Mouse (Mus musculus): ENCODE data around the gene Rab26. TPM values are rescaled to one million over a fixed set of nuclear protein-coding genes. Genes with fewer than 3 reads are reported as not detected.

The Rab26 gene
- total and polyA plus RNA-seq, 2 experiments from 2014 or later: 4.4 to 15.5 TPM

DNA sequence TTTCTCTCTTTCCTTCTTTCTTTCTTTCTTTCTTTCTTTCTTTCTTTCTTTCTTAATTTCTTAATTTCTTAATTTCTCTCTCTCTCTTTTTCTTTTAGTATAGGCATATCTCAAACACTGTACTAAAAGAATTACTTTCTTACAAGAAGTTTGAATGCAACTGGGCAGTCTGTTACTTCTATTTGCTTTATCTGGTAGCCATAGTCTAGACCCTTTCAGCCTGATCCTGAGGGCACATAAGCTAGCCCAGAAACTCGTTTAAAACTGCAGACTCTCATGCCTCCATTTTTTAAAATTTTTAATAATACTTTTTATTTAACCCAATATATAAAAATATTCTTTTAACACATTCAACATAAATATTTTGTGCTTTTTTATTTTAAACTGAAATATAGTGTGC is 54.6 kb downstream of the Rab26 start:
- WGBS: 17% methylated on average over 1 of the region's 1 CpGs
- no peak for ATAC-seq (ENCODE audit: low FRiP score)
- H3K4me1 ChIP-seq (ENCODE audit: insufficient read depth, low read length): peaks cover 3% of the 10 kb centered on the region; the same call in 1 of the 2 replicates
- DNase-seq (ENCODE audit: low spot score): no peak
- H3K9me3 ChIP-seq (ENCODE audit: low read length): no peaks in the 10 kb centered on the region
- H3K4me2 ChIP-seq (ENCODE audit: low read depth, low read length, poor library complexity, severe bottlenecking): no peak overlapping the region
- H3K27me3 ChIP-seq (ENCODE audit: insufficient read depth, low read length): no peaks in the 10 kb centered on the region
- peak overlapping the region; percentile 56 for H3K4me3 ChIP-seq (ENCODE audit: low read depth, low read length)
- no peak overlapping the region for H3K9ac ChIP-seq (replicated peaks; ENCODE audit: low read length, poor library complexity, severe bottlenecking)
- peaks cover 28% of the 10 kb centered on the region for H3K36me3 ChIP-seq (ENCODE audit: insufficient read depth, low read length)
- H3K27ac ChIP-seq (ENCODE audit: low read depth, low read length): no peak overlapping the region
- no peak for TF ChIP-seq CTCF (IDR thresholded peaks at IDR 0.05)

DNA sequence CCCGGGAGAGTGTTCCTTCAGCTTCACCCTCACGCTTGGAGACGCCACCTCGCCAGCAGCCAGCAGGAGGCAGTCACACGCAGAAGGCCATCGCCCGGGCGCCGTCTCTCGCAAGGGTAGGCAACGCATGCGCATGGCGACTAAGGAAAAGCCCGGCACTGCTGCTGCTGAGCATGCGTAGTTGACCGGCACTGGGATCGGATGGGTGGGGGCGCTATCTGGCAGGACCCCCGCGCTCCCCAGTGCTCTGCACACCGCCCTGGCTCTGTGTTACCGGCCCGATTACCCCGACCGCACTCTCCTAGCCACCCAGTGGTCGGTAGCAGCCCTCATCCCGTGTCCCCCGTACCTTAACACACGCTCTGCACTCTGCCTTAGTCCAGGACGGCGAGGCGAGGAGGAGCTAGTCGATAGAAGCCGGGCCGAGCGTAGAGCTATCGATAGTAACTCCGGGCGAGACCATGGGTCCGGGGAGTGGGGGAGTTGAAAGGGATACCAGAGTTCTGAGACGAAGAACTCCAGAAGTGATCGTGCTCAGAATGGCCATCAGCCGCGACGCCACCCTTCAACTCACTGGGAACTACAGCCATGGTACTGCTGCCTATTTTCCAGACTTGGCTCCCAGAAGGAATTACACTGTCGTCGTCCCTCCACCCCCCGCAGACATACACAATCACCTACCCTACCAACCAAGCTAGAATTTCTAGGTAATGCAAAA is 55.2 kb downstream of the Rab26 start, which contains the start of gene Mlst8:
Gene Mlst8, minus strand, starts transcription at position 416 of the 718 bp plus-strand sequence.
- peaks cover 6% of the 10 kb centered on the region for H3K4me1 ChIP-seq (ENCODE audit: insufficient read depth, low read length)
- peaks cover 34% of the 10 kb centered on the region for H3K36me3 ChIP-seq (ENCODE audit: insufficient read depth, low read length)
- H3K4me2 ChIP-seq (ENCODE audit: low read depth, low read length, poor library complexity, severe bottlenecking): peak within 1 kb of the TSS; percentile 77
- no peaks in the 10 kb centered on the region for H3K27me3 ChIP-seq (ENCODE audit: insufficient read depth, low read length)
- H3K27ac ChIP-seq (ENCODE audit: low read depth, low read length): peak within 1 kb of the TSS; percentile 89
- peak; percentile 92 for TF ChIP-seq CTCF (IDR thresholded peaks at IDR 0.05)
- peak within 1 kb of the TSS; percentile 69 for H3K9ac ChIP-seq (replicated peaks; ENCODE audit: low read length, poor library complexity, severe bottlenecking)
- ATAC-seq (ENCODE audit: low FRiP score): peak; percentile 91
- H3K4me3 ChIP-seq (ENCODE audit: low read depth, low read length): peak within 1 kb of the TSS; percentile 56
- H3K9me3 ChIP-seq (ENCODE audit: low read length): no peaks in the 10 kb centered on the region
- 1% methylated on average over 48 of the region's 48 CpGs for WGBS
- DNase-seq (ENCODE audit: low spot score): peak; percentile 97

DNA sequence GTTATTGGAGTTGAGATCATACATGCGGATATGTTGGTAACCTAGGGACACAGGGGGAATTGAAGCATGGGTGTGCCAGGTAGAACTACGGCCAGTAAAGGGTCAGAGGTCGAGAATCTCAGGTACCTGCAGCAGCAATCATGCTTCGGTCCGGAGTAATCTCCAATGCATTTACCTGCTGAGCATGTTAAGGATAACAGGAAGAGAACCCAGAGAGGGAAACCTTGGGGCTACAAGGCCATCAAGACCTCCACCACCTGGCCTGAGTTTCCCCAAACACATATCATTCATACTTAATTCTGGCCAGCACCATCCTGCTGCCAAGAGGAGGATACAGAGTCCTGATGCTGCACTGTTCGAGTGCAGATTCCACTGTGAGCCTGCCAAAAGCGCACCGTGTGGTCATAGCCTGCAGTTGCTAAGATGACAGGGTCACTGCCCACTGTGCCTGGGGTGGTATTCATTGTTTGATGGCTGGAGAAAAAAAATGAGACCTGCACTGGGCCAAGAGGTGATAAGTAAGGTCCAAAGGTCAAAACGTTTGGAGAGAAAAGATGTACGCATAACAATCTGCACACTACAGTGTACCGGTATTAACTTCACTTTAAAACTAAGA is 55.9 kb downstream of the Rab26 start:
- H3K4me2 ChIP-seq (ENCODE audit: low read depth, low read length, poor library complexity, severe bottlenecking): peak overlapping the region; percentile 77
- peak overlapping the region; percentile 32; the same call in 1 of the 2 replicates for H3K27ac ChIP-seq (ENCODE audit: low read depth, low read length)
- no peak for TF ChIP-seq CTCF (IDR thresholded peaks at IDR 0.05)
- H3K9ac ChIP-seq (replicated peaks; ENCODE audit: low read length, poor library complexity, severe bottlenecking): peak overlapping the region; percentile 69
- peaks cover 35% of the 10 kb centered on the region for H3K36me3 ChIP-seq (ENCODE audit: insufficient read depth, low read length)
- peaks cover 6% of the 10 kb centered on the region for H3K4me1 ChIP-seq (ENCODE audit: insufficient read depth, low read length)
- H3K27me3 ChIP-seq (ENCODE audit: insufficient read depth, low read length): no peaks in the 10 kb centered on the region
- H3K4me3 ChIP-seq (ENCODE audit: low read depth, low read length): peak overlapping the region; percentile 56
- ATAC-seq (ENCODE audit: low FRiP score) (no peak), DNase-seq (ENCODE audit: low spot score) (no peak)
- 50% methylated on average over 11 of the region's 11 CpGs for WGBS
- no peaks in the 10 kb centered on the region for H3K9me3 ChIP-seq (ENCODE audit: low read length)

Other genes with a start within 250 kb of the Rab26 start
- gene Abca17, start 183.1 kb downstream of the Rab26 start, total RNA-seq (2014; rRNA removed): 0.99 and 1.8 TPM in 2 replicates
- 1.0 and 1.1 TPM in 2 replicates for gene Abca17, start 183.1 kb downstream of the Rab26 start, polyA plus RNA-seq (2015; fragmentation: Nextera tagmentation; extraction: Ambion mirVana)
- 91.3 and 95.9 TPM in 2 replicates for gene Abca3, start 182.3 kb downstream of the Rab26 start, total RNA-seq (2014; rRNA removed)
- 28.8 and 32.7 TPM in 2 replicates for gene Abca3, start 182.3 kb downstream of the Rab26 start, polyA plus RNA-seq (2015; fragmentation: Nextera tagmentation; extraction: Ambion mirVana)
- 248 and 260 TPM in 2 replicates for gene Rnps1, start 119.6 kb downstream of the Rab26 start, total RNA-seq (2014; rRNA removed)
- 347 and 350 TPM in 2 replicates for gene Rnps1, start 119.6 kb downstream of the Rab26 start, polyA plus RNA-seq (2015; fragmentation: Nextera tagmentation; extraction: Ambion mirVana)
- gene Eci1, start 107.6 kb downstream of the Rab26 start, total RNA-seq (2014; rRNA removed): 20.6 and 26.6 TPM in 2 replicates
- 31.0 and 41.1 TPM in 2 replicates for gene Eci1, start 107.6 kb downstream of the Rab26 start, polyA plus RNA-seq (2015; fragmentation: Nextera tagmentation; extraction: Ambion mirVana)
- gene Dnase1l2, start 91.1 kb downstream of the Rab26 start, total RNA-seq (2014; rRNA removed): 5.0 and 5.6 TPM in 2 replicates
- gene Dnase1l2, start 91.1 kb downstream of the Rab26 start, polyA plus RNA-seq (2015; fragmentation: Nextera tagmentation; extraction: Ambion mirVana): 0.94 and 1.1 TPM in 2 replicates
- 35.1 and 38.0 TPM in 2 replicates for gene E4f1, start 63.9 kb downstream of the Rab26 start, total RNA-seq (2014; rRNA removed)
- 25.6 and 30.6 TPM in 2 replicates for gene E4f1, start 63.9 kb downstream of the Rab26 start, polyA plus RNA-seq (2015; fragmentation: Nextera tagmentation; extraction: Ambion mirVana)
- 49.6 and 50.1 TPM in 2 replicates for gene Pgp, start 63.8 kb downstream of the Rab26 start, total RNA-seq (2014; rRNA removed)
- 86.8 and 88.7 TPM in 2 replicates for gene Pgp, start 63.8 kb downstream of the Rab26 start, polyA plus RNA-seq (2015; fragmentation: Nextera tagmentation; extraction: Ambion mirVana)
- gene Bricd5, start 60.3 kb downstream of the Rab26 start, total RNA-seq (2014; rRNA removed): 0.57 TPM in 1 of 2 replicates, not detected in the other
- 0.83 and 0.95 TPM in 2 replicates for gene Bricd5, start 60.3 kb downstream of the Rab26 start, polyA plus RNA-seq (2015; fragmentation: Nextera tagmentation; extraction: Ambion mirVana)
- gene Mlst8, start 55.1 kb downstream of the Rab26 start, total RNA-seq (2014; rRNA removed): 51.8 and 60.8 TPM in 2 replicates
- gene Mlst8, start 55.1 kb downstream of the Rab26 start, polyA plus RNA-seq (2015; fragmentation: Nextera tagmentation; extraction: Ambion mirVana): 28.4 and 29.5 TPM in 2 replicates
- gene Caskin1, start 45.6 kb downstream of the Rab26 start, total RNA-seq (2014; rRNA removed): 151 and 153 TPM in 2 replicates
- 43.9 and 47.5 TPM in 2 replicates for gene Caskin1, start 45.6 kb downstream of the Rab26 start, polyA plus RNA-seq (2015; fragmentation: Nextera tagmentation; extraction: Ambion mirVana)
- gene Traf7, start 6.3 kb downstream of the Rab26 start, total RNA-seq (2014; rRNA removed): 175 and 179 TPM in 2 replicates
- gene Traf7, start 6.3 kb downstream of the Rab26 start, polyA plus RNA-seq (2015; fragmentation: Nextera tagmentation; extraction: Ambion mirVana): 71.4 and 73.6 TPM in 2 replicates
- 73.6 and 84.3 TPM in 2 replicates for gene Pkd1, start 15.6 kb upstream of the Rab26 start, total RNA-seq (2014; rRNA removed)
- 13.6 and 14.5 TPM in 2 replicates for gene Pkd1, start 15.6 kb upstream of the Rab26 start, polyA plus RNA-seq (2015; fragmentation: Nextera tagmentation; extraction: Ambion mirVana)
- gene Tsc2, start 98.4 kb upstream of the Rab26 start, total RNA-seq (2014; rRNA removed): 106 and 114 TPM in 2 replicates
- 56.6 and 61.7 TPM in 2 replicates for gene Tsc2, start 98.4 kb upstream of the Rab26 start, polyA plus RNA-seq (2015; fragmentation: Nextera tagmentation; extraction: Ambion mirVana)
- gene Nthl1, start 98.5 kb upstream of the Rab26 start, total RNA-seq (2014; rRNA removed): 4.5 and 6.2 TPM in 2 replicates
- 6.0 and 7.2 TPM in 2 replicates for gene Nthl1, start 98.5 kb upstream of the Rab26 start, polyA plus RNA-seq (2015; fragmentation: Nextera tagmentation; extraction: Ambion mirVana)
- 61.7 and 62.8 TPM in 2 replicates for gene Slc9a3r2, start 116.1 kb upstream of the Rab26 start, total RNA-seq (2014; rRNA removed)
- 52.1 and 52.7 TPM in 2 replicates for gene Slc9a3r2, start 116.1 kb upstream of the Rab26 start, polyA plus RNA-seq (2015; fragmentation: Nextera tagmentation; extraction: Ambion mirVana)
- gene Npw, start 124.2 kb upstream of the Rab26 start, total RNA-seq (2014; rRNA removed): not detected in 2 replicates
- 0.59 and 0.86 TPM in 2 replicates for gene Npw, start 124.2 kb upstream of the Rab26 start, polyA plus RNA-seq (2015; fragmentation: Nextera tagmentation; extraction: Ambion mirVana)
- gene Zfp598, start 135.5 kb upstream of the Rab26 start, total RNA-seq (2014; rRNA removed): 36.4 and 40.0 TPM in 2 replicates
- 15.7 and 16.4 TPM in 2 replicates for gene Zfp598, start 135.5 kb upstream of the Rab26 start, polyA plus RNA-seq (2015; fragmentation: Nextera tagmentation; extraction: Ambion mirVana)
- 330 and 376 TPM in 2 replicates for gene Syngr3, start 155.7 kb upstream of the Rab26 start, total RNA-seq (2014; rRNA removed)
- 334 and 375 TPM in 2 replicates for gene Syngr3, start 155.7 kb upstream of the Rab26 start, polyA plus RNA-seq (2015; fragmentation: Nextera tagmentation; extraction: Ambion mirVana)
- 28.0 and 44.3 TPM in 2 replicates for gene Gfer, start 161.9 kb upstream of the Rab26 start, total RNA-seq (2014; rRNA removed)
- gene Gfer, start 161.9 kb upstream of the Rab26 start, polyA plus RNA-seq (2015; fragmentation: Nextera tagmentation; extraction: Ambion mirVana): 36.7 and 39.4 TPM in 2 replicates
- gene Noxo1, start 162.0 kb upstream of the Rab26 start, total RNA-seq (2014; rRNA removed): 7.2 and 11.1 TPM in 2 replicates
- 1.9 and 2.1 TPM in 2 replicates for gene Noxo1, start 162.0 kb upstream of the Rab26 start, polyA plus RNA-seq (2015; fragmentation: Nextera tagmentation; extraction: Ambion mirVana)
- gene Tbl3, start 173.4 kb upstream of the Rab26 start, total RNA-seq (2014; rRNA removed): 44.0 and 56.4 TPM in 2 replicates
- gene Tbl3, start 173.4 kb upstream of the Rab26 start, polyA plus RNA-seq (2015; fragmentation: Nextera tagmentation; extraction: Ambion mirVana): 38.2 and 46.7 TPM in 2 replicates
- not detected in 2 replicates for gene Rnf151, start 183.9 kb upstream of the Rab26 start, total RNA-seq (2014; rRNA removed)
- gene Rnf151, start 183.9 kb upstream of the Rab26 start, polyA plus RNA-seq (2015; fragmentation: Nextera tagmentation; extraction: Ambion mirVana): not detected in 2 replicates
- 2,209 and 2,389 TPM in 2 replicates for gene Rps2, start 183.9 kb upstream of the Rab26 start, total RNA-seq (2014; rRNA removed)
- gene Rps2, start 183.9 kb upstream of the Rab26 start, polyA plus RNA-seq (2015; fragmentation: Nextera tagmentation; extraction: Ambion mirVana): 749 and 802 TPM in 2 replicates
- 150 and 170 TPM in 2 replicates for gene Ndufb10, start 190.3 kb upstream of the Rab26 start, total RNA-seq (2014; rRNA removed)
- gene Ndufb10, start 190.3 kb upstream of the Rab26 start, polyA plus RNA-seq (2015; fragmentation: Nextera tagmentation; extraction: Ambion mirVana): 344 and 349 TPM in 2 replicates
- not detected in 2 replicates for gene Rpl3l, start 193.6 kb upstream of the Rab26 start, total RNA-seq (2014; rRNA removed)
- gene Rpl3l, start 193.6 kb upstream of the Rab26 start, polyA plus RNA-seq (2015; fragmentation: Nextera tagmentation; extraction: Ambion mirVana): 0.21 and 0.37 TPM in 2 replicates
- 9.6 and 14.1 TPM in 2 replicates for gene Msrb1, start 202.4 kb upstream of the Rab26 start, total RNA-seq (2014; rRNA removed)
- gene Msrb1, start 202.4 kb upstream of the Rab26 start, polyA plus RNA-seq (2015; fragmentation: Nextera tagmentation; extraction: Ambion mirVana): 20.6 and 22.6 TPM in 2 replicates
- gene Hs3st6, start 218.8 kb upstream of the Rab26 start, total RNA-seq (2014; rRNA removed): 0.49 TPM in 1 of 2 replicates, not detected in the other
- gene Hs3st6, start 218.8 kb upstream of the Rab26 start, polyA plus RNA-seq (2015; fragmentation: Nextera tagmentation; extraction: Ambion mirVana): 0.22 and 0.50 TPM in 2 replicates

All from midbrain, postnatal 0 days (tissue).